Mouse (Mus musculus) CD4-positive, CD25-positive, alpha-beta regulatory T cell, adult 2 months (primary cell): ENCODE measurements around the gene Inpp4b.

Experiments used
- DNase-seq: peaks from one replicate; pipeline ENCODE4 v3.0.0-alpha.2; 2012; ENCODE audit warnings: low read depth, low spot score

Gene Inpp4b

GRCm38 (mm10) chr8:81342236-81342998 is at the start of gene Inpp4b:
Gene Inpp4b (plus strand): TSS chr8:81342556.
- DNase-seq, result peak; percentile 84

GRCm38 (mm10) chr8:81335250-81335649 is 7.1 kb upstream of the Inpp4b start:
- DNase-seq, result no peak

GRCm38 (mm10) chr8:81341191-81341590 is 1.2 kb upstream of the Inpp4b start:
- no peak for DNase-seq

GRCm38 (mm10) chr8:81341591-81342235 is 643 bp upstream of the Inpp4b start:
- DNase-seq, result peak; percentile 86

DNA sequence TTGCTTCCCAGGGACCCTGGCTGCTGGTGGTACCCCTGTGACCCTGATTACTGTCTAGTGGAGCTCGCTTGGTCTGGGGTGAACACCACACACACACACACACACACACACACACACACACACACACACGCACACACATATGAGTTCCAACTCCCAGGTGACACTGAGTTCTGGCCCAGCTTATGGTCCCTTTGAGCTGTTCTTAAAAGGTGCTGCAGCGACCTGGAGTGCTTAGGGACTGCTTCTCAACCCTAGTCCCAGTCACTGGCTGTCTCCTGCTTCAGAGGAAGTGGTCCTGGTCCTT is 595 bp downstream of the Inpp4b start:
- DNase-seq, result peak; percentile 49

- no peak for DNase-seq
Observed at GRCm38 (mm10) chr8:81345170-81345697, 2.9 kb downstream of the Inpp4b start.

GRCm38 (mm10) chr8:81349452-81349851 is 7.1 kb downstream of the Inpp4b start:
- DNase-seq, result peak; percentile 83

GRCm38 (mm10) chr8:81353460-81353859 is 11.1 kb downstream of the Inpp4b start:
- no peak for DNase-seq

GRCm38 (mm10) chr8:81358108-81358507 is 15.8 kb downstream of the Inpp4b start:
- DNase-seq, result no peak

DNA sequence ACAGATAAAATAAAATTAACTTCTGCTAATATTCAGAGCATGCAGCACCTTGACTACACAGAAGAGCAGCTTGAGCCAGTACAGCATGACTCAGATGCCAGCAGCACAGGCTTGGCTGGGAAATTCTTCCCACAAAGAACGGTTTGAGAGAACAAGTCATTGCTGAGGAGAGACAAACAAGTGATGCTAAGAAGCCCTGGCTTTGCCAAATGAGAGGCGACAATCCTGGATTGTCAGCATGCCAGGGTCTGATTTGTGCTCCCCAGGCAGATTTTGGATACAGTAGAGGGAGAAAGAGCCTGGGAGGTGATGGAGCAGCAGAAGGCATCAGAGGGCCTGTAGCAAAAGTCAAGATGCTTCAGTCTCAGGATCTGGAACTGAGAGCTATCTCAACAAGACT is 18.2 kb downstream of the Inpp4b start:
- DNase-seq, result no peak

GRCm38 (mm10) chr8:81361162-81361561 is 18.8 kb downstream of the Inpp4b start:
- no peak for DNase-seq

DNA sequence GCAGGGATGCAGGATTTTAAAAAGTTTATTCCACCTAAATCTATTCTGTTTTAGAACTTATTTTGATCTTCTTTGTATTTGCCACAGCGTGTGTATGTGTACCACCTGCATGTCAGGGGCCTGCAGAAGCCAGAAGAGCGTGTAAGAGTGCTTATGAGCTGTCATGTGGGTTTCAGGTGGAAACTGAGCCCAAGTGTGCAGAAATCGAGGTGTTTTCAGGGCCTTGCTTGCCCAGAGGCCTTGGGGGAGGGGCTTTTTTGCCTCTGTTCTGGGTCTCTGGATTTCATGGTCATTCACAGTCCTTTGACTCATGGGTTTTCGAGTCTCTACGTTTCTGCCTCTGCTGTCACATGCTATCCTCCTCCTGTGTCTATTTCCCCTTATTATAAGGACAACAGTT is 28.3 kb downstream of the Inpp4b start:
- DNase-seq, result no peak

DNA sequence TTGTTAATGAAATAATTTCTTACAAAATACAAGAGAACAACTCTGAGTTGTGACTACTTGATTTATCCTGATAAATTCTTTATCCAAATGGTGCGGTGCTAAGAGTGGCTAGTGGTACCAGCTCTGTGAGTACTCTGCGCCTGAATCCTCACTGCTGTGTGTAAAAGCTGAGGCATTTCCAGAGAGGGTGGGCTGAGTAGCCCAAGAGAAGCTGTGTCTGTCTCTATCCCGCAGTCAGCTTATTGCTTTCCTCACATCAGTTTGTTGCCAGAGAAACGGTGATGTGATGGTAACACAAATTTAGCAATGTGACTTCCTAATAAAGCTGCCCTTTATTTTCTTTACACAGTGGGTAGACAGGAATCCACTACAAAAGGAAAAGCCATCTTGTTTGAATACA is 29.5 kb downstream of the Inpp4b start:
- no peak for DNase-seq

- DNase-seq, result no peak
Observed at GRCm38 (mm10) chr8:81374877-81375475, 32.6 kb downstream of the Inpp4b start.

- no peak for DNase-seq
Observed at GRCm38 (mm10) chr8:81388953-81389352, 46.6 kb downstream of the Inpp4b start.

GRCm38 (mm10) chr8:81399071-81399470 is 56.7 kb downstream of the Inpp4b start:
- peak; percentile 3 for DNase-seq

DNA sequence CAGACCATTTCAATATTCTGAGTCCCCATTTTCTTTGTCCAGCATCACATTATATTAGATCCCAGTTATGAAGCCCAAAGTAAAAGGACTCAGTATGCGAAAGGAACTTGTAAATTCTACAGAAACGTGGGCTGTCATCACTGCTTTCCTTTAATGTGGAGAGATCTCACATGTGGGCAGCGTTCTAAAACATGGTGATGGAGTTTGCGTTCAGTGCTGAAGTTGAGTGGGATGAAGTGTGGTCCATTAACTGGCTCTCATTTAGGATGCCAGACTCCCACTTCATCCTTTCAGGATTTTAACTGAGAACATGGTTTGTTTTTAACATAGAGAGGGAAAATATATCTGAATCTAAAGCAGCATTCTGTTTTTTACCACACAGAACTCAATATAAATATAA is 57.1 kb downstream of the Inpp4b start:
- no peak for DNase-seq

DNA sequence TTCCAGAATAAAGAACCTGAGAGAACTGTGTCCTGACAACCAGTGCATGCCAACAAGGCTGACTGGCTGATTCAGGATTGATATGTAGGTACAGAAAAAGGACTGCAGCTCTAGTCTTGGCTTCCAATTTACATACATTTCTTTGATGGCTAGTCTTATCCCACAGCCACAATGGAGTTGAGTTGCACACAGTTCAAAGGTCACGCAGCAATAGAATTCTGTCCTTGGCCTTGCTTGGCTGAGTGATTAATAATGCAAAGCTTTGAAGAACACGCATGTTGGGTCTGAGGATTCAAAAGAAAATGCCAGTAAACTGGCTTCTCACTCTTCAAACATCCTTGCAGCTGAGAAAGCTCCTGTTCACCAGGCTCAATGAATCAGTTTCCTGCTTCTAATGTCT is 70.4 kb downstream of the Inpp4b start:
- no peak for DNase-seq

GRCm38 (mm10) chr8:81443957-81444356 is 101.6 kb downstream of the Inpp4b start:
- no peak for DNase-seq

DNA sequence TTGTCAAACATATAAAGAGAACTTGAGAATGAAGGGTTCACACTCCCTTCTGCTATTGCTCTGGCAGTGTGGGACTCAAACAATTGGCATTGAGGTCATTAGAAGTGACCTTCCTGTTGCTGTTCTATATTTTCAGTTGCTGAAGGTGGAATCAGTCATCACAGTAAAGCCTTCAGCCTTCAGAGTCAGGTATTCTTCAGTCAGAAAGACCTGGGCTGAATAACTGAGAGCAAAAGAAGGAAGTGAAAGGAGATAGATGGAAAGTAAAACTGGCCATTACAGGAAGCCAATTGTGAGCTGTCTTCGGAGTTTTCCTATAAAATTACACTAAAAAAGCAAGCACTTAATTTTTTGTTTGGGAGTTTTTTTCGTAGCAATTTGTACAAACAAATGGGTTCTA is 107.4 kb downstream of the Inpp4b start:
- no peak for DNase-seq

DNA sequence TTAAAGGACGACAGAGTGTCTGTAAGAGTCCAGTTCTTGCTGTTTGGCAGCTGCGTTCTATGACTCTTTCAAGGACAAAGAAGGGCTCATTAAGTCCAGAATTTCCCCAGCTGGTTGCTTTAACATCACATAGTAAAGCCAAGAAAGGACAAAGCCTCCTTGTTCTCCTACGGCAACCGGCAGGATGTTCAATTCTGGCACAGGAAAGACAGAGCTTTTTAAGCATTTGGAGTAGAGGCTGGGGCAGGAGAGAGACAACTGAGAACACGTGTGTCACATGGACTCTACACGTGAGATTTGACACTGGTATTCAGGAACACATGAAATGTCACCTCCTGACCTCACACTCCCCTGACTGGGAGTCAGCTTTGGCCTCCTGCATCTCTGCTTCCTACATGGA is 109.7 kb downstream of the Inpp4b start:
- DNase-seq, result no peak

DNA sequence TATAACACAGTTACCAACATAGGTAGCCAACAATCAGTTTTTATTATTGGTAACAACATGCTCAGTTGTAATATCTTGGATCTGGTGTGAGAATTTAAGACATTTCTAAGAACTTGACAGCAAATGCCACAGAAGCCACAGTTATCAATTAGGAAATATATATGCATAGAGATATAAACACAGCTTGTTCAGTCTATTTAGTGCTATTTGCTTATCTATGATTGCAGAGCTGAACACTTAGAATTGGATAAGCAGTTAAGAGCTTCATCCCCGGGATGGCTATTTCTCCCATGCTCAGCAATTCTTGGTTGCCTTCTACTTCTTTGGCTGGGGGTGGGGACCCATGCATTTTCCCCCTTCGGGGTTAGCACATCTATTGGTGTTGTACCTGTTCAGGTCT is 112.5 kb downstream of the Inpp4b start:
- no peak for DNase-seq

GRCm38 (mm10) chr8:81463762-81464161 is 121.4 kb downstream of the Inpp4b start:
- no peak for DNase-seq
